In genomic region chr16:85802954-85803353, GRCm38 (mm10) we compare ENCODE assay signal across 8 mouse cellular contexts. TPM values are rescaled to one million over a fixed set of nuclear protein-coding genes. Genes with fewer than 3 reads are reported as not detected.
DNase-seq lines count a peak whose midpoint lies in the region; ATAC-seq and TF ChIP-seq lines count a peak whose summit lies in the region.

Gene Adamts1 (minus strand): TSS chr16:85803113.

- H3K27me3 ChIP-seq in hindbrain, embryonic 13.5 days: peaks cover 22% of the 10 kb centered on the region
- no peaks in the 10 kb centered on the region for H3K27me3 ChIP-seq in lung, postnatal 0 days (replicated peaks; ENCODE audit: insufficient read depth, low read length)

- ATAC-seq in hindbrain, embryonic 13.5 days (ENCODE audit: low FRiP score): peak; percentile 76
- ATAC-seq in lung, postnatal 0 days: peak; percentile 81
- no peak for ATAC-seq in monocyte, adult 5-6 weeks (replicated peaks; ENCODE audit: insufficient number of reproducible peaks, low FRiP score, low TSS enrichment, poor library complexity, severe bottlenecking)

- TF ChIP-seq EP300 in lung, postnatal 0 days (IDR thresholded peaks at IDR 0.05): no peak

- WGBS in hindbrain, embryonic 13.5 days: under 1% methylated on average over 26 of the region's 26 CpGs
- WGBS in lung, postnatal 0 days: 0% methylated on average over 25 of the region's 26 CpGs

- peak within 1 kb of the TSS; percentile 80 for H3K9ac ChIP-seq in hindbrain, embryonic 13.5 days
- H3K9ac ChIP-seq in lung, postnatal 0 days (replicated peaks; ENCODE audit: low read depth): peak within 1 kb of the TSS; percentile 89

- H3K27ac ChIP-seq in gastrocnemius, adult 2 months: peak within 1 kb of the TSS; percentile 97
- H3K27ac ChIP-seq in hindbrain, embryonic 13.5 days: peak within 1 kb of the TSS; percentile 74
- peak within 1 kb of the TSS; percentile 90 for H3K27ac ChIP-seq in lung, postnatal 0 days (ENCODE audit: low read length)

- H3K4me3 ChIP-seq in gastrocnemius, adult 2 months: peak within 1 kb of the TSS; percentile 78
- H3K4me3 ChIP-seq in hindbrain, embryonic 13.5 days: peak within 1 kb of the TSS; percentile 66
- peak within 1 kb of the TSS; percentile 80 for H3K4me3 ChIP-seq in lung, postnatal 0 days (ENCODE audit: low read depth, low read length)

- H3K9me3 ChIP-seq in hindbrain, embryonic 13.5 days: no peaks in the 10 kb centered on the region
- no peaks in the 10 kb centered on the region for H3K9me3 ChIP-seq in lung, postnatal 0 days (ENCODE audit: low read length)

- intact Hi-C loops in gastrocnemius, adult 2 months (cut with DNase I): loop anchor here (5.0 kb wide), 1 partner anchor 1264 kb away; no protein-coding TSS in a partner anchor

- peaks cover 22% of the 10 kb centered on the region for H3K4me1 ChIP-seq in hindbrain, embryonic 13.5 days (replicated peaks)
- peaks cover 3% of the 10 kb centered on the region; the same call in 1 of the 2 replicates for H3K4me1 ChIP-seq in lung, postnatal 0 days (ENCODE audit: insufficient read depth, low read depth, low read length)

- peaks cover under 1% of the 10 kb centered on the region for H3K36me3 ChIP-seq in hindbrain, embryonic 13.5 days
- H3K36me3 ChIP-seq in lung, postnatal 0 days (ENCODE audit: insufficient read depth, low read length): peaks cover 6% of the 10 kb centered on the region

- peak within 1 kb of the TSS; percentile 100 for H3K4me2 ChIP-seq in hindbrain, embryonic 13.5 days
- peak within 1 kb of the TSS; percentile 78 for H3K4me2 ChIP-seq in lung, postnatal 0 days (replicated peaks; ENCODE audit: low read depth, low read length)

- TF ChIP-seq CTCF in gastrocnemius, adult 2 months (IDR thresholded peaks at IDR 0.05): peak; percentile 28; the same call in 1 of the 2 replicates
- peak; percentile 56 for TF ChIP-seq CTCF in lung, postnatal 0 days (IDR thresholded peaks at IDR 0.05)

- peak; percentile 58 to 73 for DNase-seq in adrenal gland, adult 18-20 months (ENCODE audit: low spot score in 2 of 2)
- DNase-seq in cerebellum, postnatal 4 days (ENCODE audit: low spot score in 2 of 2): peak; percentile 68 to 83
- peak; percentile 95 for DNase-seq in gastrocnemius, adult 2 months
- peak; percentile 53 to 66 for DNase-seq in layer of hippocampus, postnatal 25 days (ENCODE audit: extremely low spot score in 1 of 2, low spot score in 1 of 2)
- DNase-seq in lung, postnatal 0 days (ENCODE audit: low spot score): peak; percentile 96
- peak; percentile 38 to 60 for DNase-seq in right cerebral cortex, adult 2 months (ENCODE audit: low spot score in 2 of 2)

RNA-seq across cellular contexts. Expression of gene Adamts1, which starts in this region (rescaled TPM):
- total RNA-seq in adrenal gland, adult 18-20 months (2021): 10 to 100 TPM; 28.1 to 67.9 TPM
- 10 to 100 TPM; 17.3 to 24.4 TPM for total RNA-seq in gastrocnemius, adult 2 months (2021)
- polyA plus RNA-seq in hindbrain, embryonic 13.5 days (2015; fragmentation: Nextera tagmentation; extraction: Ambion mirVana): 10.2 and 14.8 TPM in 2 replicates
- 10 to 100 TPM; 23.1 to 24.2 TPM for total RNA-seq in layer of hippocampus, postnatal 25 days (2021)
- 59.1 and 59.7 TPM in 2 replicates for polyA plus RNA-seq in lung, postnatal 0 days (2015; fragmentation: Nextera tagmentation; extraction: Ambion mirVana)
- total RNA-seq in monocyte, adult 5-6 weeks (2017): 0.43 TPM in 1 of 3 replicates, not detected in the others

Comparison
In these comparisons a context has a peak if more than half of its experiments do, and no peak if none do; other contexts are left out.
1. RNA of gene Adamts1 (total RNA-seq): 28.1 to 67.9 TPM in adrenal gland, adult 18-20 months, 17.3 to 24.4 TPM in gastrocnemius, adult 2 months and 23.1 to 24.2 TPM in layer of hippocampus, postnatal 25 days; 0.43 TPM in monocyte, adult 5-6 weeks; every median in the first group is over 10 times any median in the second.
2. Peak in every context shown above with its lines, with median percentiles within 50 percentile points of each other: DNase-seq, H3K27ac ChIP-seq and H3K4me3 ChIP-seq.